Mouse (Mus musculus): ENCODE results near the gene Gm28305. TPM values are rescaled to one million over a fixed set of nuclear protein-coding genes. Genes with fewer than 3 reads are reported as not detected.

The Gm28305 gene
- polyA plus RNA-seq, 1 experiment, result not detected

DNA sequence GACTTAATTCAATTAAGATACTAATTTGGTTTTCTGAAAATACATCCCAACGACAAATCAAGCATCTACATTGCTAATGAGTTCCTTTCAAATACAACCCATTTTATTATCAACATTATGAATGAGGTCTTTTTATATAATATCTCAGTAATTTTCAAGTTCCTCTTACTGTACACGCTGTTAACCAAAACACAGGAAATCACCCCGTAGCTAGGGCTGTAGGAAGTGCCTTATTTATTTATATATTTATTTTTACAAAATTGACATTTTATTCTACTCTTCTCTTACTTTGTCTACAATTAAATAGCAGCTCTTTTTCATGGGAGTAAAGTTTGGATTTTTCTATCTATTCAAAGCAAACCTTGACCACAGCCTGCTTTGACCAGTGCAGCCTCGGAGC, 720 bp upstream of the Gm28305 start:
- Histone ChIP-seq H3K4me1 (ENCODE audit: control insufficient read depth, insufficient read depth, low read length) (no peaks in the 10 kb centered on the region), H3K27me3 (replicated peaks; ENCODE audit: control insufficient read depth, insufficient read depth, low read length) (no peaks in the 10 kb centered on the region), H3K36me3 (ENCODE audit: control insufficient read depth, insufficient read depth, low read length) (peaks cover 2% of the 10 kb centered on the region), H3K27ac (ENCODE audit: insufficient read depth, low read depth, low read length) (no peak overlapping the region), H3K4me3 (ENCODE audit: insufficient read depth, low read depth, low read length) (no peak overlapping the region)
- 83% methylated on average over 4 of the region's 4 CpGs for WGBS
- no peak for DNase-seq
- TF ChIP-seq POLR2A (IDR thresholded peaks at IDR 0.05; ENCODE audit: low read depth, low read length) (no peak), CTCF (conservative IDR thresholded peaks at IDR 0.05; ENCODE audit: insufficient read depth, insufficient read length, low read depth, low read length) (no peak)

DNA sequence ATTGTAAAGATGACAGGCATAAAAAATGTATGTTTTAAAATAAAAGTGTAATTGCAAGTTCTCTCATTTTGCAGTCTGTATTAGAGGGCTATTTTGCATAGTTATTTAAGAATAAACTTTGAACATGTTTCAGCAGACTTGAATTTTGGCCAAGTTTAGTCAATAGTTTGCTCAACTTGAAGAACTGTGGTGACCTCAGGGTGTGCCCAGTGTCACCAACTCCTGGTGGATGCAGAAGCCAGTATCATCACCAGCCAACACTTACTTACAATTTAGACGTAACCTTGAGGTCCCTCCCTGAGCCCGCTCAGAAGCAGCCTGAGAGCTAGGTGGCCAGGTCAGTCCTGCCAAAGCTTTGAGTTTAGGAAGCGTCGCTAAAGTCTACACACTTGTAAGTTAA, 3.2 kb downstream of the Gm28305 start:
- DNase-seq, result peak; percentile 69
- 61% methylated on average over 4 of the region's 4 CpGs for WGBS
- Histone ChIP-seq H3K4me3 (ENCODE audit: insufficient read depth, low read depth, low read length) (no peak overlapping the region), H3K4me1 (ENCODE audit: control insufficient read depth, insufficient read depth, low read length) (no peaks in the 10 kb centered on the region), H3K27me3 (replicated peaks; ENCODE audit: control insufficient read depth, insufficient read depth, low read length) (no peaks in the 10 kb centered on the region), H3K36me3 (ENCODE audit: control insufficient read depth, insufficient read depth, low read length) (peaks cover 3% of the 10 kb centered on the region), H3K27ac (ENCODE audit: insufficient read depth, low read depth, low read length) (no peak overlapping the region)
- TF ChIP-seq CTCF (conservative IDR thresholded peaks at IDR 0.05; ENCODE audit: insufficient read depth, insufficient read length, low read depth, low read length), result no peak
- no peak for TF ChIP-seq POLR2A (IDR thresholded peaks at IDR 0.05; ENCODE audit: low read depth, low read length)

DNA sequence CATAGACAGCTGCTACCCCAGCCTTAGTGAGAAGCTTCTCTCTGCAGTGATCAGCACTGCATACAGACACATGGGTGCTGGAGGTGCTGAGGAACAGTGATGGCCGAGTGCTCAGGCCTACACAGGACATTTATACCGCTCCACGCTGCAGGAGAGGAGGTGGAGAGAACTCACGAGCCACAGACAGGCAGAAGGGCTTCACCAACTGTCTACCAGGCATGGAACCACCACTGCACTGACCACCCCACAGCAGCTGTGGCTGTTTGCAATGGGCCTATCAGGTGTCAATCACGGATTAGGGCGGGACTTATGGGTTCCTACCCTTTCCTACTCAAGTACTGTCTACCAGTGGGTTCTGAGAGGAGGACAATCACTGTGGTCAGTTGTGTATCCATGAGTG, 10.6 kb downstream of the Gm28305 start:
- Histone ChIP-seq H3K4me1 (ENCODE audit: control insufficient read depth, insufficient read depth, low read length) (no peaks in the 10 kb centered on the region), H3K36me3 (ENCODE audit: control insufficient read depth, insufficient read depth, low read length) (peaks cover 4% of the 10 kb centered on the region), H3K27ac (ENCODE audit: insufficient read depth, low read depth, low read length) (no peak overlapping the region), H3K27me3 (replicated peaks; ENCODE audit: control insufficient read depth, insufficient read depth, low read length) (no peaks in the 10 kb centered on the region), H3K4me3 (ENCODE audit: insufficient read depth, low read depth, low read length) (no peak overlapping the region)
- WGBS, result 93% methylated on average over 6 of the region's 6 CpGs
- TF ChIP-seq POLR2A (IDR thresholded peaks at IDR 0.05; ENCODE audit: low read depth, low read length) (no peak), CTCF (conservative IDR thresholded peaks at IDR 0.05; ENCODE audit: insufficient read depth, insufficient read length, low read depth, low read length) (no peak)
- DNase-seq, result no peak

DNA sequence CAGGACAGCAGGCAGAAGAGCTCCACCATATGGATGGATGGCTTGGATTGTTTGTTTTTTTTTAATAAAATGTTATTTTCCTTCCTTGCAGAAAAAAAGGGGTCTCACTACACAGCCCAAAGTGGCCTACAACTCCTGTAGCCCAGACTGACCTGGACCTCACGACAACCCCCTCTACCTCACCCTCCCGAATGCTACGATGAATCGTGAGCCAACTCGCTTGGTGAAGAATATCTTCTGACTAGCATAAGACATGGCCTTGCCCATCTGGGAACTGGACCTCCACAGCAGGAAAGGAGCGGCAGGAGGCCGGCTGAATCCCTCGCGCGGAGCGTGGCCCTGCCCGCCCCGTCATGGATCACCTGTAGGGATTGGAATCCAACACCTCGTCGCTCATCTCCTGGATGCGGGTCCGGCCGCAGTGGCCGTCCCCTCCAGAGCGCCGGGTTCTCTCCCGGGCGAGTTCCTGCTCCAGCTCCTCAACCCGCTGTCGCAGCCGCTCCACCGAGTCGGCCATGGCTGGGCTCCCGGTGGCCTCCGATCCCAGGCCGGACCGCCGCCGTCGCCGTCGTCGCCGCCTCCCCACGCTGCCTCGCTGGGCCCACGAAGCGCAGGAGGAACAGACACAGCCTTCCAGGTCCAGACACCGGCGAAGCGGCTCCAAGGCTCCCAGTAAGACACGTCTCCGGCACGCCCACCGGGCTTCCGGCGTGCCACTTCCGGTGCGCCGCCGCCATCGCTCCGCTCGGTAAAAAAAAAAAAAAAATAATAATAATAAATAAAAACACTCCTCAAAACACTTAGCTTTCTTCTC, 22.2 kb downstream of the Gm28305 start, which contains the start of gene Uba5:
Uba5 (minus strand) TSS at position 705 of the 814 bp plus-strand sequence.
- Histone ChIP-seq H3K36me3 (ENCODE audit: control insufficient read depth, insufficient read depth, low read length) (peaks cover 1% of the 10 kb centered on the region; the same call in 1 of the 2 replicates), H3K4me1 (ENCODE audit: control insufficient read depth, insufficient read depth, low read length) (peaks cover 5% of the 10 kb centered on the region; the same call in 1 of the 2 replicates), H3K27me3 (replicated peaks; ENCODE audit: control insufficient read depth, insufficient read depth, low read length) (no peaks in the 10 kb centered on the region), H3K27ac (ENCODE audit: insufficient read depth, low read depth, low read length) (peak within 1 kb of the TSS; percentile 92), H3K4me3 (ENCODE audit: insufficient read depth, low read depth, low read length) (peak within 1 kb of the TSS; percentile 99)
- no peak for TF ChIP-seq CTCF (conservative IDR thresholded peaks at IDR 0.05; ENCODE audit: insufficient read depth, insufficient read length, low read depth, low read length)
- TF ChIP-seq POLR2A (IDR thresholded peaks at IDR 0.05; ENCODE audit: low read depth, low read length), result no peak
- no peak for DNase-seq
- WGBS, result under 1% methylated on average over 59 of the region's 59 CpGs

DNA sequence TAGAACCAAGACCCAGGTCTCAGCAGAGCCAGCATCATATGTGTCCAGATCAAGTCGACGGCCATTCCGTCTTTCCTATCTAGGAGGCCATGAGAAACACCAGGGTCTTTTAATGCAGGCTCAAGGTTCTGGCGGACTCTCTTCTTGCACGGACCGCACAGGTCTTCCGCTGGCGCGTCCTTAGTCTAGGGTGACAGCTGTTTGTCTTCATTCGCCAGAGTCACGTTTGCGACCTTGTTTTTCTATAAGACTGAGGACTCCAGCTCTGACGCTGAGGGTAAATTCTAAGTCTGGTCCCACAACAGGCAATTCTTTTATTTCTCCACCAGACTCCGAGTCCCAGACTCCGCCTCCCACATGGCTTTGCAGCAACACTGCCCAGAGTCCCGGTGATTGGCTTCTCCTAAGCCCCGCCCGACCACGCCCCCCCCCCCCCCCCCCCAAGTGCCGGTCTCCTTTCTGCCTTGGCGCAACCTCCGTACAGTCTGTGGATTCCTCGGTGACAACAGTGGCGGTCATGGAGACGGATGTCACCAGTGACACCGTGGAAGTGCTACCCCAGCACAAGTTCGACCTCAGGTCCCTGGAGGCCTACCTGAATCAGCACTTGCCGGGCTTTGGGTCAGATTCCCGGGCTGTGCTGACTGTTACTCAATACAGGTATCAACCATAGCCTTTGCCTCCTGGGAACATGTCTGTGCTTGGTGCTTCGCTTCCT, 22.9 kb downstream of the Gm28305 start, which contains the start of gene Acad11:
Acad11 (plus strand) TSS at position 134 of the 718 bp plus-strand sequence.
- no peaks in the 10 kb centered on the region for H3K27me3 ChIP-seq (replicated peaks; ENCODE audit: control insufficient read depth, insufficient read depth, low read length)
- H3K36me3 ChIP-seq (ENCODE audit: control insufficient read depth, insufficient read depth, low read length), result no peaks in the 10 kb centered on the region
- DNase-seq, result peak; percentile 93
- peaks cover 5% of the 10 kb centered on the region; the same call in 1 of the 2 replicates for H3K4me1 ChIP-seq (ENCODE audit: control insufficient read depth, insufficient read depth, low read length)
- under 1% methylated on average over 30 of the region's 30 CpGs for WGBS
- peak within 1 kb of the TSS; percentile 92 for H3K27ac ChIP-seq (ENCODE audit: insufficient read depth, low read depth, low read length)
- H3K4me3 ChIP-seq (ENCODE audit: insufficient read depth, low read depth, low read length), result peak within 1 kb of the TSS; percentile 99
- TF ChIP-seq POLR2A (IDR thresholded peaks at IDR 0.05; ENCODE audit: low read depth, low read length) (peak; percentile 80), CTCF (conservative IDR thresholded peaks at IDR 0.05; ENCODE audit: insufficient read depth, insufficient read length, low read depth, low read length) (no peak)

DNA sequence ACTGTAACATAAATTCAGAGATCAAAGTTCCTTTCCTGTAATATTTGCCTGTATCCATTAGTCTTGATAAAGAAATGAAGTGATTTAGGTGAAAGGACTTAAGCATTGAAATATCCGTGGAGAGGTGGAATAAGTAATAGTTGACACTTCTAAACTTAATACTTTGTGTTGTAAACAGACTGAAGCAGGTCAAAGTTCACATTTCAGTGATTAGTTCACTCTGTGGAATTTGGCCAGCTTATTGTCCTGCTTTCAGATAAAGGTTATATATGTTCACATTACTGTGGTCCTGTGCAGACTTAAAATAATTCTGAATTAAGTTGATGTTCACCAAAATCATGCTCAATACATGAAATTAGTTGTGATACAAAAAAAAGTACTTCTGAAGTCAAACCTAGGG, 24.1 kb downstream of the Gm28305 start:
- Histone ChIP-seq H3K36me3 (ENCODE audit: control insufficient read depth, insufficient read depth, low read length) (no peaks in the 10 kb centered on the region), H3K27ac (ENCODE audit: insufficient read depth, low read depth, low read length) (no peak overlapping the region), H3K4me3 (ENCODE audit: insufficient read depth, low read depth, low read length) (no peak overlapping the region), H3K4me1 (ENCODE audit: control insufficient read depth, insufficient read depth, low read length) (peaks cover 5% of the 10 kb centered on the region; the same call in 1 of the 2 replicates), H3K27me3 (replicated peaks; ENCODE audit: control insufficient read depth, insufficient read depth, low read length) (no peaks in the 10 kb centered on the region)
- peak; percentile 36 for DNase-seq
- WGBS, result 14% methylated on average over 1 of the region's 1 CpGs
- no peak for TF ChIP-seq POLR2A (IDR thresholded peaks at IDR 0.05; ENCODE audit: low read depth, low read length)
- no peak for TF ChIP-seq CTCF (conservative IDR thresholded peaks at IDR 0.05; ENCODE audit: insufficient read depth, insufficient read length, low read depth, low read length)

DNA sequence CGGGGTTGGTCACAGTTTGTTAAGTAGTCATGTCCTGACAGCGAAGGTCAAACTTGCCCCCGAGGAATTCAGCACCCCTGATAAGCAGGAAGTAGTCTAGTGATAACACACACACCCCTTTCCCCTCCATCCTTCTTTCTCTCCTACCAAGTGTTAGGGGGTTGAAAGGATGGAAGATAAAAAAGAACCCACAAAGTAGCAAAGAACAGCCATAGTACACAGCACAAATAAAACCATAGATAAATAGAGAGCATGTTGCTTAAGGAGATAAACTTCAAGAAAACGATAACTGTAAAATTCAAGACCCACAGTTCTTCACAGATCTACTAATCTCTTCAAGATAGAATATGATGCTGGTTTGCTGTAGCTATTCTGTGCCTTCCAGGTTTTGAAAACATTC, 29.8 kb downstream of the Gm28305 start:
- H3K36me3 ChIP-seq (ENCODE audit: control insufficient read depth, insufficient read depth, low read length), result no peaks in the 10 kb centered on the region; the same call in 1 of the 2 replicates
- no peak for TF ChIP-seq CTCF (conservative IDR thresholded peaks at IDR 0.05; ENCODE audit: insufficient read depth, insufficient read length, low read depth, low read length)
- no peak for TF ChIP-seq POLR2A (IDR thresholded peaks at IDR 0.05; ENCODE audit: low read depth, low read length)
- H3K4me1 ChIP-seq (ENCODE audit: control insufficient read depth, insufficient read depth, low read length), result peaks cover 7% of the 10 kb centered on the region
- WGBS, result 76% methylated on average over 4 of the region's 4 CpGs
- DNase-seq, result no peak
- H3K4me3 ChIP-seq (ENCODE audit: insufficient read depth, low read depth, low read length), result no peak overlapping the region
- no peak overlapping the region for H3K27ac ChIP-seq (ENCODE audit: insufficient read depth, low read depth, low read length)
- no peaks in the 10 kb centered on the region for H3K27me3 ChIP-seq (replicated peaks; ENCODE audit: control insufficient read depth, insufficient read depth, low read length)

Data from kidney, adult 2 months (tissue).